Mouse (Mus musculus) heart, adult 2 months (tissue): ENCODE data around the gene Col18a1.

Source experiments
- CTCF ChIP-seq: fragments of 200-600 bp; IDR thresholded peaks from 2 replicates; pipeline ENCODE4 v1.8.1; 2022; ENCODE audit warnings: antibody characterized with exemption, mild to moderate bottlenecking, moderate library complexity
- POLR2A ChIP-seq: fragments of 200-500 bp; IDR thresholded peaks from 2 replicates; pipeline ENCODE4 v1.6.1; 2011; ENCODE audit warnings: mild to moderate bottlenecking, low read depth, low read length, control low read depth; ENCODE audit not compliant: insufficient read depth

GRCm38 (mm10) chr10:77170400-77170799 lies 4.1 kb upstream of the Col18a1 start:
- no peak for TF ChIP-seq CTCF
- TF ChIP-seq POLR2A, result no peak
